Mouse (Mus musculus) central nervous system, embryonic 11.5 days (tissue): ENCODE data around the gene Casp12. TPM values are rescaled to one million over a fixed set of nuclear protein-coding genes. Genes with fewer than 3 reads are reported as not detected.

Source experiments
- polyA plus RNA-seq: library from polyadenylated mRNA; depleted of rRNA; stranded (reverse); fragments of >200 nt; gene quantifications from 2 replicates; pipeline ENCODE4 v1.2.3, GENCODE M21; 2012; rRNA removed

Casp12 gene
- 0.07 and 0.16 TPM in 2 replicates for polyA plus RNA-seq

GRCm38 (mm10) chr9:5345291-5345898, at the start of gene Casp12:
Gene Casp12, plus strand, starts transcription at chr9:5345430.

GRCm38 (mm10) chr9:5298329-5299131, 46.7 kb upstream of the Casp12 start, which contains the start of gene Casp1:
Gene Casp1, plus strand, starts transcription at chr9:5298517.

GRCm38 (mm10) chr9:5308561-5308960, 36.7 kb upstream of the Casp12 start, which contains the start of gene Casp4:
Gene Casp4, plus strand, starts transcription at chr9:5308828.

Other genes starting within 250 kb of the Casp12 start
- 0.52 and 0.94 TPM in 2 replicates for gene Casp1, start 46.9 kb upstream of the Casp12 start, polyA plus RNA-seq
- 0.08 and 0.67 TPM in 2 replicates for gene Casp4, start 36.6 kb upstream of the Casp12 start, polyA plus RNA-seq